Mouse (Mus musculus) gonadal fat pad, adult 2 months (tissue): Measurements from ENCODE around the gene Cntnap2. TPM values are rescaled to one million over a fixed set of nuclear protein-coding genes. Genes with fewer than 3 reads are reported as not detected.

ENCODE experiments used
- DNase-seq: peaks from one replicate; pipeline ENCODE4 v3.0.0-alpha.2; 2012; ENCODE audit warnings: low read depth
- polyA plus RNA-seq: library from polyadenylated mRNA; depleted of rRNA; stranded (reverse); fragments of >200 nt; gene quantifications from 2 replicates; pipeline ENCODE4 v1.2.3, GENCODE M21; 2012; rRNA removed

Gene Cntnap2
- polyA plus RNA-seq, result 0.74 and 0.96 TPM in 2 replicates

DNA sequence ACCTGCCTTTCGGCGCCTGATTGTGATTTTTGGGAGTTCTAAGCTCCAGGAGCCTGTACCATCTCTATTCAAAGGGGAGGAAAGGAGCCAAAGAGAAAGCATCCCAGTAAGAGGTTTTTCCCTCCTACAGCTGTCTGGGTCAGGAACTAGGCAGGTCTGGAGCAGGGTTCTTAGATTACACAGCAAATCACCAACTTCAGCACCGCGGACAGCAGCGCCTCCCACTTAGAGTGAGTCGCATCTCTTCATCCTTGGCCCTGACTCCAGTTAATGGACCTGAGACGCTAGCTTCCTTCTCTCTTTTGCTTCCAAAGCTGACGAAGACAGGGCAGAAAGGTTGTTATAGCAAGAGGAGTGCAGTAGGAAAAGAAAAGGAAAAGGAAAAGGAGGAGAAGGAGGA lies at the start of gene Cntnap2:
Cntnap2 (plus strand) TSS at position 267 of the 400 bp plus-strand sequence.
- DNase-seq, result no peak

DNA sequence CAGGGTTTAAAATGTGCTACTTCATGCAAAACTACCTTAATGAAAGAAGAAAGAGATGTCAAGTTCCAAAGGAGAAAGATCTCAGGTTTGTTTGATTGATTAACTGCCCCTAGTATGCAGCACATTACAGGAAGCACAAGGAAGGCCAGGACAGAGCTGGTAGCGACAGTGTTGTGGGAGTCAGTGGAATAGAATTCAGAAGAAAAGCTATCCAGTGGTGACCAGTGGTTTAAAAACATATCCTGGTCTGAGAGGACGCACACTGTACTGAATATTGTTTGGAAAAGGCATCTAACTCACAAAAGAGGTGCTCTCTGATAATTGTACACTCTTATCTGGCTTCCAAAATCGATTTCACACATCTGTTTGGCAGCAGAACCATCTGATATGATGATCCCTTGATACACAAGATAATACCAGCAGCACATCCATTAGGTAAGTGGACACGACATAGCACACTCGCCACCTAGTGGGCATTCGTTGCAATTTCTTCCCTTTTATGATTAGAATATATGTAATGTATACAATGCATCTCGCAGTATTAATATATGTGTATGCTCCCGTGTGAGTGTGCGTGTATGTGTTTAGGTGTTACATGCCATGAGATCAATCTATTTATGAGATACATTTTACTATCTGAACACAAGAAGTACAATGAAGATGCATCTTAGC lies 33.0 kb upstream of the Cntnap2 start:
- DNase-seq, result no peak

DNA sequence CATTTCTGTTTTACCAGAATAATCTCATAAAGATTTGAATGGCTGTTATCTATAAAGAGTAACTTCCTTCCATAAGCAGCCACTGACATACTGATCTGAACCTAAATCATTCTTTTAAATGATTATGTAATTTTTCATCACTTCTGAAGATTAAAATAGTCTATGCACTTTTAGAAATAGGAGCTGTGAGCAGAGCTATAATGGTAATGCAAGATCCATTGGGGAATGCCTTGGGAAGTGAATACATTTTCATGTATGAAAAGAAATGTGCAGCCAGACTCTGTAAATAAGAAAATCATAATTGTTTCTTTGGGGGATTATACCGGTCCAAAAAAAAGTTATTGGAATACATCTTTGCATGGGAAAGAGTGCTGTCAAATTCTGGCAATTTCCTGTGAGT lies 19.7 kb upstream of the Cntnap2 start:
- no peak for DNase-seq

DNA sequence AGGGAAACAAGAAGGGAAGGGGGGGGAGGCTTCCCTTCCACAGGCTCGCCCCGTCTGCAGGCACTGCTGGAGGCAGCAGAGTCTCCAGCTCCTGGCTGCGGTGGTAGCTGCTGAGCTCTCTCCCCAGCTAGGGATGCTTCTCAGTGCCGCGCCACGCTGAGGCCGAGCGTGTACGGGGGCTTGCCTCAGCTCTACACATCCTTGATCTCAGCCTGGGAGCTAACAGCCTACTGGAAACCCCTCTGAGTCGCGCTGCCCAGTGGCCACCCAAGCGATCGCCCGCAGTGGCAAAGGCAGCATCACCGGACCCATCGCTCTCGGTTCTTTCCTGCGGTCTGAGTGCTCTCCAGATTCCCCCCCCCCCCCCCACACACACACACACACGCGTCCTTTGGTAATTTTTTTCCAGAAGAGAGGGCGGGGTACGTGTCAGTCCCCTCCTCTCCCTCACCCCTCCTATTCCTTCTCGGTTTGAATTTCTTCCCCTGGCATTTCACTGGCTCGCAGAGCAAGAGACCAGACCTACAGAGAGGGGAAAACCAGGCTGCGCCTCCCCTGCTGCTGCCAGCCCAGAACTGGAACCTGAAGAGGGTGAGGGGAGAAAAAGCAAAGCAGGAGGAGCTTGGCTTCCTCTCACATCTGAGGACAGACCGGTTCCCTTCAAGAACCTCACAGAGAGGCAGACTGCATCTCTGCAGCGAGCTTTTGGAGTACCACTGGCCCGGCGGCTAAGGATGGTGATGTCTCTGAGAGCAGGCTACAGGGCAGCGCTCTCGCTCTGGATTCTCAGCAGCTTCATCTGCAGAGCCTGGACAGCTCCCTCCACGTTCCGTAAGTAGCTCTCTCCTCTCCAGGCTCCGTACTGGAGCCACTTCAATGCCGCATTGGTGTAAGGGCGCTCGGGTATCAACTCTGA lies 657 bp downstream of the Cntnap2 start:
- no peak for DNase-seq

DNA sequence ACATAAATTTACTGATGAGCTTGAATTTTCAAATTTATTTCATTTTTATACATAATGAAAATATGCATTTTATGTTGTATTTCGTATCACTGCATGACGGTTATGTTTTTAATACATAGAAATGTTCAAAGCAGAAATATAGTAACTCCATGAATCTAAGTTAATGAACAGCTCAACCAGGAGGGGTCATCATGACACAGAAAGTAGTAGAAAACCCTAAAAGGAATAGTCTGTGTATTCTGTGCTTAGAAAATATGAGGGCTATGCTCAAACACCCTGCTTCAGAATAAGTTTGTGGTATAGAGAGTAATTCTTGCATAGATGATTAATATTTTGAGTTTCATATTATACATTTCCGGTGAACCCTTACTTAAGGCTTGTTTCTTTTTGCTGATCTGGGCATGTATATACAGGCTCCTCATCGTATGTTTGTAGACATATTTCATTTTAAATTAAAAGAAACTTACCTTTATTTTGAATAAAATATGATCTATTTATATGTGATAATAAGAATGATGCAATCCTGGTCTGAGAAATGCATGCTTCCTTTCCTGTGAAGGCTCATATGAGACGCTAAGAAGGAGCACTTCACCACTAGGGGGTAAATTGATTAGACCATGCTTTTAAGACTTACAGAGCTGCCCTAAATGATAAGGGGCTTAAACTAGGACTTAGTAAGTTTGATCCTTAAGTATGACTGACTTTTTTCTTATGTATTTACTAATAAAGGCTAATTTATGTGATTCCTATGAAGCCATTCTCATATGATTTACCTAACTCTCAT lies 3.2 kb downstream of the Cntnap2 start:
- DNase-seq, result no peak

DNA sequence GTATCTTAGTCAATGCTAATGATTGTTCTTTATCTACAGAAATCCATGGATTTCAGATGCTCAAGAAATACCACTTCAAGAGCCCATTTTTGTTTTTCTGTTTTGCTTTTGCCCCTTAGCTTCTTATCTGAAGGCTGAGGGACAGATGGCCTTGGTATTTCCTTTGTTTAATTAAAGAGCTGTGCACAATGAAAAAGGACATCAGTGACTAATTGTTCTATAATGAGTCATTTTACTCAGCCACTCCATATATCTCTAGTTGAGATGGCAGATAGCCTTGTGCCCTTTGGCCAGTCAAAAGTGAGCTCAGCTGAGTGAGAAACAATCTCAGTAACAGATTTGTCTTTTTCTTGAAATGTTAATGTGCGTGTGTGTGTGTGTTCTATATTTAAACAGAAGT lies 29.1 kb downstream of the Cntnap2 start:
- DNase-seq, result no peak

DNA sequence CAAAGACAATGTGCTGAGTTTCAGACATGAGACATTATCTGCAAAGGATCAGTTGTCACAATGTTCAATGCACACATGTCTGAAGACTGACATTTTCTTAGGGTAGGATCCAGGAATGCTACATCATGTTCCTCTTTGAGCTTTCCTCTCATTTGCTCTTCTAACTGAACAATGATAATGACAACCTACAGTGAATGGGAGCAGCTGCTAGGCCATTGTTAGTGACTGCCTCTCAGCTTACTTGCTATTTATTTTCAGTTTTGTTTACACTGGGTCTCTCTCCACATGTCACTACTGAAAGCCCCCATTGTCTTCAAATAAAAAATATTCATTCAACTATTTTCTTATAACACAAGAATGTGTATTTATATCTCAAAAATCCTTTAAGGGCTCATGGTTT lies 54.5 kb downstream of the Cntnap2 start:
- no peak for DNase-seq

DNA sequence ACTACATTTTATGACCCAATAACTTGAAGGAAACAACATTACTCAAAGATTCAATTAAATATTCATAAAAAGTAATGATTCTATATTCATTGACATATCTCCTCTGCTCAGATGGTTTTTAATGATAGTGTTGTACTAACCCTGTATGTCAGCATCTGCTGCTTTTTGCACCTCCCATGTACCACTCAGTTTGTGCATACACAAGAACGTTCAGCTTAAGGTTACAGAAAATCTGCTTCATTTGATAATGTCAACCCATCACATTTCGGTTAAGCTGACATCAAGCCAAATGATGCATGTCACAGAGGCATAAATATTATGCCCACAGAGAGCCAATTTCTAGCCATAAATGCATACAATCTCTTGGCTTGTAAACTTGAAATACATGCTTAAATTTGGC lies 85.7 kb downstream of the Cntnap2 start:
- DNase-seq, result no peak

DNA sequence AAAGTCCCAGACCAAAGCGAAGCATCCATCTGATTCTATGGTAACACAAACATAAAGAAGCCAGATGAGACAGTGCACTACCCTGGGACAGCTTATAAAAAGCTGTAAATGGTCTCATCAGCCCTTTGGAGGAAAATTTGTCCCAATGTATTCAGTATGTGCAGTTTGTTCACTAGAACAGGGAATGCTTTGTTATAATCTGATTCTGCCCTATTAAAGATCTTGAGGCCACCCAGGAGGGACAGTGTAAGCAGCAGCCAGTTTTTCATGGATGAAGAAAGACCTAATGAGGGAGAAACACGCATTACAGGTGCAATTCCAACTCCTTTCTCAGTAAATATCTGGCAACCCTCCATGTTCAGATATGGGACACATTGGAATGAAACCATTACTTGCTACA lies 145.9 kb downstream of the Cntnap2 start:
- no peak for DNase-seq

DNA sequence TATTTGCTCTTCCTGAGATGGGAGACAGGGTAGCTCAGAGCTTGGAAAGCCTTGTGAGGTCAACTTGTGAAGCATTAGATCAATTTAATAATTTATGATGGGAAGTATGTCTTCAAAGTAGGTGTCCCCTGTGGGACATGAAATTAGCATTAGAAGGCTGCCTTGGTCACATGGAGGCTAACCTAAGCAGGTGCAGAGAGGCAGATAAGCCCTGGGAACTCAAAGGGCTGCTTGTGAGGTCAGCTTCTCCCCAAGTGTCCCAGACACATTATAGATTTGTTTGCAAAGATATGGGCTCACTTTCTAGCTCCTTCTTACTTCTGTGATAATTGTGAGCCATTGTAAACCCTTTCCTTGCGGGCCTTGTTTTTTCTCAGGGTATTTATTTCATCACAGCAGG lies 155.2 kb downstream of the Cntnap2 start:
- DNase-seq, result no peak

DNA sequence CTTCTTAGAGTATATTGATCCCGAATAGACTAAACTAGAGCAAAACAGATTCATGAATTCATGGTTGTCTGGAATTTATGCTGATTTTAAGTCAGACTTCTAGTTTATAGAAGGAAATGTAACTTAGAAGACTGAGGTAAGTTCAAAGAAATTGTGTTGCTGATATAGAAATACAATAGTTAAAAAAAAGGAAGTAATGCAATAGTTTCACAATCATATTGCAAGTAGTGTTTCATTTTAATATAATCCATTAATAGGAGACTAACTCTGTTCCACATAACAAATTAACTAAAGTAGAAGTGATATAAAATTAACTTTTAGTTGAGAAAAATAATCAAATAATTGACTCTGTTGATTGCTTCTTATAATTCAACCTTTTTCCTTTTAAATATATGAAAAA lies 169.8 kb downstream of the Cntnap2 start:
- no peak for DNase-seq

DNA sequence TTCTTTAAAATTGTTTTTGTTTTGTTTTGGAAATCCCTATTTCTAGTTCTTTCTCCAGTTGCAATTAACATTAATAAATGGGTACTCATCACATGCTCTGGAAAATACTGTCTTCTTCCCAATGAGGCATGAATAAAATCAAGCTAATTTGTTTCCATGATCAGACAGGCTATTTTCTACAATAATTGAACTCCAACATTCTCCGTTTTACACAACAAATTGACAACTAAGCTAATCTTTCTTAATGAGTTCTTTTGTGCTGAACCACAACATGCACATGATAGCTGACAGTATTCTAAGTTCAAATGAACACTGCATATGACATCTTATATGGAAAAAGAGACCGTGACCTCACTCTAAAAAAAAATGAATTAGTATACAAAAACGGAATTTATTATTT lies 173.4 kb downstream of the Cntnap2 start:
- no peak for DNase-seq

DNA sequence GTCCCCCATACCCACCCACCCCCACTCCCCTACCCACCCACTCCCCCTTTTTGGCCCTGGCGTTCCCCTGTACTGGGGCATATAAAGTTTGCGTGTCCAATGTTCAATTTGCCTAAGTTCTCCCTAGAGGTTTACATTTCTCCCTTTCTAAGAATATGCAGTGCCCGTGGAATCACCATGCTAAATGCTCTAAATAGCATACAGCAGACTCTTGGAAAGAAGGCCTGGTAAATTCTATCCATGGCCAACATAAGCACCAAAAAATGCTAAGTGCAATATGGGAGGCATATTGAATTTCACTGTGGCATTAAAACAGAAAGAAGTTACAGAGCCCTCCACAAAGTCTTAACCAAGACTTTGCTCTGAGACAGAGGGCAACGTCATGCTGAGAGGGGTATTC lies 177.4 kb downstream of the Cntnap2 start:
- no peak for DNase-seq

DNA sequence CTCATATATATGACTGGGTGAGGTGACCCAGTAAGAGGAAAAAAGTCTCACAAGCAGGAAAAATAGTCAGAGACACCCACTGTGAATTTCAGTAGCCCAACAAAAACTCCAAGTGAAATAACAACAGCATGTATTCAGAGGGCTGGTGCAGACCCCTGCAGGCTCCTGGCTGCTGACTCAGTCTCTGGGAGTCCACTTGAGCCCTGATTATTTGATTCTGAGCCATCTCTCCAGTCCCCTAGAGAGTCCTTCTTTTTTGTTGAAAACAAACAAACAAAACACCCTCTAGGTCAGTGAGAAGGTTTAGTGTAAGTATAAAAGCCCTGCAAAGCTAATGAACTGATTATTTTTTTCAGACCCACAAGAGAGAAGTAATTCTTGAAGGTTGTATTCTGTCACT lies 179.0 kb downstream of the Cntnap2 start:
- DNase-seq, result no peak

DNA sequence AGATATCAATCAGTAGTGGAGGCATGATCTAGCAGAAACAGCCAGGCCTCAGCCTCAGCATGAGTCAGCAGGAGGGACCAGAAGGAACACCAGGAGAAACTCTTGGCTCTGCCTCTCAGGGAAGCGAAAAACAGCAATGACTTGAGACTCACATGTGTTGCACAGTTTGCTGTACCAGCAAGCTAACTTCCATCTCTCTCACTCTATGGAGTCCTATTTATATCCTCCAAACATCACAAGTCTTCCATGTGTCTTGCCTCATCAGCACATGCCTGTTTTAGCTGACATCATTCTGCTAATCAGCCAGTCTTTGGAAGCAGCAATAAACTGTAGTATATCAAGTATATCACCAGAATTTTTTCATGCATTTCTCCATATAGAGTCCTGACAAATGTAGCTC lies 182.1 kb downstream of the Cntnap2 start:
- no peak for DNase-seq

DNA sequence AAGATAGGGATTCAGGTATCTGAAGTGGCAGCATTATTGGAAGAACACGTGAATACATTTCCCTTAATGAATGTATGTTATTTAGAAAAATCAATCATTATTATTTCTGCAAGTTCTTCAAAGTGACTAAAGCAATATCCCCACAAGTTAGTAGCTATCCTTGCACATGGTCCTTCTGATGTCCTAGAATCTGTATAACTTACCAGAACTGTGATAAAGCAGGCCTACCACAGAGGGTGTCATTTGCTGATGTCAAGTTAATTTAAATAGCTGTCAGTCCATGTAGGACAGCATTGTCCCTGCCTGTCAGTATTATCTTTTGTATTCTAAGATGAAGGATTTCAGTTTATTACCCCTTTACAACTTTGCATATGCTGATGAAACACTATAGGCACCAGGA lies 185.5 kb downstream of the Cntnap2 start:
- DNase-seq, result no peak

DNA sequence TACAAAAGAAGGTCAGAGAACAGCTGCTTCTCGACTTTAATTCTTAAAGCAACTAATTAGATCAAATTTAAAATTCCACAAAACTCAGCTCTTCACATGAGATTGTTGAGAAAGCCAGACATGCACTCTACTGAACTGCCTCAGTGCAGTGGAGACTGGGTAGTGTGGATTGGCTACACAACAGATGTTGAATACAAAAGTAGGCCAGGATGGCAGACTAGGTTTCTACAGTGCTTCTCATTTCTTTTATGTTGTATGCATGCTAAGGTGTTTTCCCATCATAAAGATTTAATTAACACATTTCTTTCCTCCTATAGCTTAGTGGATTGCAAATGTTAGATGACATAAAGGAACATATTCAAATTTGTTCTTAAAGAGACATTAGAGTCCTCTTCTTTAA lies 198.9 kb downstream of the Cntnap2 start:
- DNase-seq, result no peak

DNA sequence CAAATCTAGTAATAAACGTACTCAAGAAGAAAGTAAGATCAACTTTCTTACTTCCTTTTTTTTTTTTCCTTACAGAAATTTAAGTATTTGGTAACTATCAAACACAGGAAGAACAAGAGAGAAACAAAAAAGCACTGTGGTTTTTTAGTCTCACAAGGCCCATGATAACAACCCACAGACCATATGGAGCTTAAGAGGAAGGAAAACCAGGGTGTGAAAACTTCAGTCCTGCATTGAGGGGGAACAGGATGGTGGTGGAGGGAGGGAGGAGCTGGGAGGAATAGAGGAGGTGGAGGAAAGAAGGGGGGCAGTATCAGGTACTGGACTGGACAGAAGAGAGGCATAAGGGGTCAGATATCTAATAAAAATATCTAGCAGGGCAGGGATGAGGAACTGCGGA lies 212.4 kb downstream of the Cntnap2 start:
- no peak for DNase-seq

DNA sequence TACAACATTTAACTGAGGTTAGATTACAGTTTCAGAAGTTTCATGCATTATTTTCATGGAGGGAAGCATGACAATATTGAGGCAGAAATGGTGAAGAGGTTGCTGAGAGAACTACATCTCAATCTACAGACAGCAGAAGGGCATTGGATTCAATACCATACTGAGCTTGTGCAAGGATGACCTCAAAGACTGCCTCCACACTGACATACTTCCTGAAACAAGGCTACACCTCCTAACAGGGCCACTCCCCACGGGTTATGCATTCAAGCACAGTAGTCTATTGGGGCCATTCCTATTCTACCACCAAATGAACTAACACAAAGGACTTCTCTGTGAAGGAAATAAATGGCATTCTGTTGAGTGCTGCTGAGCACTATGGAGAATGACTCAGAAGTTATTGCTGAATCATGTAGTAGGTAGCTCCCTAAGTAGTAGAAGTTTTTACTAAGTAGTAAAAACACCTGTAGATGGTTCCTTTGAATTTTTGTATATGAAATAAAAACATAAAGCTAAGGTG lies 214.2 kb downstream of the Cntnap2 start:
- no peak for DNase-seq

DNA sequence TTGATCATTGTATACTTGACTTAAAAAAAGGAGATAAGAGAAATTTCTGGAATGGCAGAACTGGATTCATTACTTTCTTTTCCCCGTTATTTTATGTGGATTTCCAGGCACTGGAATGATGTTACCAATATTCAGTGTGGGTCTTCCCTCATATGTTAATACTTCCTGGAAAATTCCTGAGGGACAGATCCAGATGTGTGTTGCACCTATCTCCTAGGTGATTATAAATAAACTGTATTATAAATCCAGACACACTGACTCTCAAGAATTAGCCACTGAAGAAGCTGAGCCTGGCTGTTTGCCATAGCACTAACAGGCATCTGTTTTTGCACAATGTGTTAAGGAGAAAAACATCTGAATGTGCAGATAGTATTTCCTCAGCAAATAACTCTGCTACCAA lies 231.0 kb downstream of the Cntnap2 start:
- no peak for DNase-seq

DNA sequence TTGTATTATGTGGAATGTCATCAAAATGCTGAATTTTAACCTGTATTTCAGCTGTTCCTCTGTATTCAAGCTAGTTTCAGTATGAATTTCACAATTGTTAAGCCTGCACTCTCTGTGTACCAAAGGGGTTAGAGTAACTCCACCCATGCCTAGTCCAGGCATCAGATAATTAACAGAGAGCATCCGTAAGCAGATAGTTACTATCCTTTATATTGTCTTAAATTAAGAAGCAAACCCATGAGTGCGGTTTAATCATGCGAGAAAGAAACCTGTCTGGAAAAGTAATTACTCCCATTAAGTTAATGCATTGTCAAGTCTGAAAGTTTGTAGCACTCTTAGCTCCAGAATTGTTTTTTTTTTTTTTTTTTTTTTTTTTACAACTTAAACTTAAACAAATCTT lies 258.3 kb downstream of the Cntnap2 start:
- no peak for DNase-seq

DNA sequence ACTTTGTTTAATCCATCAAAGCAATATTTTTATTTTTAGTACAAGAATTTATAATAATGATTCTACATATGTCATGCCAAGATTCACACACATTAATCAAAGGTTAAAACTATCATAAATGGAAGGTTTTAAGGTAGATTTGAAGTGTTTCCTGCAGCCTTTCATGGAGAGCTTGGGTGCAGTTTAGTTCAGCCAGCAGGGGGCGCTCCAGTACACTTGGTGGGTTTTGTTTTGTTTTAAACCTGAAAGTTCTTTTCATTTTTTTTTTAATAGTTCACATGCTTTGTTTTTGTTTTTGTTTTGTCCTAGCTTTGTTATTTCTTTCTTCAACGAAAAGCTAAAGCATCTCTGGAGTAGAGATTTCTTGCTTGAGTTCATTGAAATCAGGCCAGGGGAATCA lies 264.3 kb downstream of the Cntnap2 start:
- no peak for DNase-seq
